Mouse (Mus musculus) bone marrow, adult 2 months (tissue): Measurements from ENCODE around the gene Cggbp1. TPM values are rescaled to one million over a fixed set of nuclear protein-coding genes. Genes with fewer than 3 reads are reported as not detected.

Experiments
- H3K27ac ChIP-seq: fragments of 200-500 bp; 2 replicates; pipeline ENCODE4 v1.5.1; 2012; ENCODE audit warnings: low read depth, mild to moderate bottlenecking, control low read depth, inconsistent platforms, low read length; ENCODE audit not compliant: control insufficient read depth, poor library complexity, insufficient read depth
- H3K4me1 ChIP-seq: fragments of 200-500 bp; 2 replicates; pipeline ENCODE4 v1.6.1; 2011; ENCODE audit warnings: low read length; ENCODE audit not compliant: control insufficient read depth, insufficient read depth
- H3K4me3 ChIP-seq: fragments of 200-500 bp; replicated peaks from 2 replicates; pipeline ENCODE3; 2011; ENCODE audit warnings: mild to moderate bottlenecking, low read depth, low read length, control low read depth; ENCODE audit not compliant: control insufficient read depth
- CTCF ChIP-seq: fragments of 200-500 bp; IDR thresholded peaks from 2 replicates; pipeline ENCODE4 v1.5.1; 2011; ENCODE audit warnings: low read length, control low read depth; ENCODE audit not compliant: control insufficient read depth, insufficient read depth
- POLR2A ChIP-seq: fragments of 200-500 bp; IDR thresholded peaks from 2 replicates; pipeline ENCODE4 v1.6.1; 2011; ENCODE audit warnings: low read depth, mild to moderate bottlenecking, control low read depth, low read length, borderline replicate concordance; ENCODE audit not compliant: control insufficient read depth
- WGBS: fragments of 180-500 bp; shearing (Covaris S2); methylation state at CpG from one replicate; pipeline ENCODE4 v1.1.7; 2018; 5-methylcytosine and 5-hydroxymethylcytosine counted together
- polyA plus RNA-seq: library from polyadenylated mRNA; stranded (reverse); fragments of >200 nt; gene quantifications from 2 replicates; pipeline ENCODE4 v1.2.4, GENCODE M21; 2011; ENCODE audit warnings: low replicate concordance; ENCODE audit not compliant: missing spikeins, insufficient read depth, insufficient read length

The Cggbp1 gene
- polyA plus RNA-seq, 1 experiment: 39.3 TPM

GRCm38 (mm10) chr16:64889496-64889895 is 37.7 kb downstream of the Cggbp1 start:
- TF ChIP-seq POLR2A (no peak), CTCF (no peak)
- Histone ChIP-seq H3K4me3 (no peak overlapping the region), H3K27ac (no peak overlapping the region), H3K4me1 (no peaks in the 10 kb centered on the region)
- WGBS: 86% methylated on average over 3 of the region's 3 CpGs

- Histone ChIP-seq H3K27ac (no peak overlapping the region), H3K4me3 (no peak overlapping the region), H3K4me1 (no peaks in the 10 kb centered on the region)
- WGBS: 4% methylated on average over 2 of the region's 2 CpGs
- TF ChIP-seq POLR2A: no peak
- peak; percentile 59 for TF ChIP-seq CTCF
Measured at GRCm38 (mm10) chr16:64899084-64899483, 47.3 kb downstream of the Cggbp1 start.

GRCm38 (mm10) chr16:64903328-64903727 is 51.5 kb downstream of the Cggbp1 start:
- 1% methylated on average over 2 of the region's 2 CpGs for WGBS
- Histone ChIP-seq H3K4me3 (no peak overlapping the region), H3K4me1 (no peaks in the 10 kb centered on the region), H3K27ac (no peak overlapping the region)
- no peak for TF ChIP-seq POLR2A
- no peak for TF ChIP-seq CTCF

- TF ChIP-seq CTCF: no peak
- TF ChIP-seq POLR2A: no peak
- Histone ChIP-seq H3K27ac (no peak overlapping the region), H3K4me3 (no peak overlapping the region), H3K4me1 (no peaks in the 10 kb centered on the region)
- WGBS: 18% methylated on average over 3 of the region's 3 CpGs
Measured at GRCm38 (mm10) chr16:64907112-64907511, 55.3 kb downstream of the Cggbp1 start.

- WGBS: 80% methylated on average over 10 of the region's 10 CpGs
- Histone ChIP-seq H3K4me1 (no peaks in the 10 kb centered on the region), H3K27ac (no peak overlapping the region), H3K4me3 (no peak overlapping the region)
- TF ChIP-seq POLR2A (no peak), CTCF (no peak)
Measured at GRCm38 (mm10) chr16:64908747-64909146, 57.0 kb downstream of the Cggbp1 start.

Other genes starting within 250 kb of the Cggbp1 start
- gene Csnka2ip, start 249.6 kb upstream of the Cggbp1 start, polyA plus RNA-seq: not detected in 2 replicates
- 27.8 and 32.1 TPM in 2 replicates for gene 4930453N24Rik, start 80.8 kb upstream of the Cggbp1 start, polyA plus RNA-seq
- gene Zfp654, start 344 bp upstream of the Cggbp1 start, polyA plus RNA-seq: 2.1 and 4.6 TPM in 2 replicates